35 mouse cellular contexts compared by ENCODE assay signal in genomic region chr10:6988555-6988954, GRCm38 (mm10).
DNase-seq lines count a peak whose midpoint lies in the region; ATAC-seq lines count a peak whose summit lies in the region.
"Had no signal": no experiment of that assay in that cellular context is flagged by ENCODE, and none has a peak within 500 bp of the region (broad histone marks: within the 10 kb centered on the region; RNA-seq: fewer than 3 reads in every experiment).

No protein-coding gene starts in this region.

- no peaks in the 10 kb centered on the region for H3K36me3 ChIP-seq in forebrain, embryonic 13.5 days (ENCODE audit: poor library complexity, severe bottlenecking)
- no peaks in the 10 kb centered on the region for H3K36me3 ChIP-seq in hindbrain, embryonic 14.5 days (replicated peaks; ENCODE audit: control insufficient read depth, insufficient read depth)
- H3K36me3 ChIP-seq: G1E; heart, embryonic 12.5 days; hindbrain, embryonic 13.5 days; limb, embryonic 10.5 days; limb, embryonic 15.5 days; liver, embryonic 13.5 days; midbrain, embryonic 13.5 days; neural tube, embryonic 12.5 days had no signal

- H3K27me3 ChIP-seq in forebrain, embryonic 13.5 days, result no peaks in the 10 kb centered on the region
- H3K27me3 ChIP-seq in hindbrain, embryonic 14.5 days (ENCODE audit: control insufficient read depth, insufficient read depth, low read length), result no peaks in the 10 kb centered on the region
- H3K27me3 ChIP-seq: heart, embryonic 12.5 days; hindbrain, embryonic 13.5 days; limb, embryonic 15.5 days; liver, embryonic 13.5 days; midbrain, embryonic 13.5 days; neural tube, embryonic 12.5 days; Patski had no signal

- H3K9me3 ChIP-seq in forebrain, embryonic 13.5 days (replicated peaks), result no peaks in the 10 kb centered on the region
- H3K9me3 ChIP-seq in hindbrain, embryonic 14.5 days (ENCODE audit: control insufficient read depth, low read length), result no peaks in the 10 kb centered on the region
- H3K9me3 ChIP-seq: G1E; heart, embryonic 12.5 days; hindbrain, embryonic 13.5 days; limb, embryonic 10.5 days; limb, embryonic 15.5 days; liver, embryonic 13.5 days; midbrain, embryonic 13.5 days; neural tube, embryonic 12.5 days had no signal

- no peak overlapping the region for H3K9ac ChIP-seq in forebrain, embryonic 13.5 days
- H3K9ac ChIP-seq in hindbrain, embryonic 14.5 days, result no peak overlapping the region
- H3K9ac ChIP-seq: forebrain, postnatal 0 days; heart, embryonic 12.5 days; hindbrain, embryonic 13.5 days; limb, embryonic 15.5 days; liver, embryonic 13.5 days; midbrain, embryonic 13.5 days; neural tube, embryonic 12.5 days had no signal

- H3K4me3 ChIP-seq in forebrain, embryonic 13.5 days, result no peak overlapping the region
- H3K4me3 ChIP-seq in hindbrain, embryonic 14.5 days (replicated peaks; ENCODE audit: low read length), result no peak overlapping the region
- H3K4me3 ChIP-seq: erythroblast, embryonic 14.5 days; heart, embryonic 12.5 days; hindbrain, embryonic 13.5 days; limb, embryonic 10.5 days; limb, embryonic 15.5 days; liver, embryonic 13.5 days; midbrain, embryonic 13.5 days; neural tube, embryonic 12.5 days had no signal

- no peak overlapping the region for H3K27ac ChIP-seq in forebrain, embryonic 13.5 days
- H3K27ac ChIP-seq in hindbrain, embryonic 14.5 days, result no peak overlapping the region
- H3K27ac ChIP-seq: hindbrain, embryonic 13.5 days; kidney, postnatal 0 days; limb, embryonic 10.5 days; limb, embryonic 15.5 days; liver, embryonic 13.5 days; midbrain, embryonic 13.5 days; neural tube, embryonic 12.5 days had no signal

- DNase-seq in thymus, postnatal 0 days (ENCODE audit: low spot score), result peak; percentile 46
- no peak for DNase-seq in thymus, adult 18-20 months
- peak; percentile 51 for DNase-seq in T-cell, adult 2 months (ENCODE audit: low spot score)
- no peak for DNase-seq in hindbrain, embryonic 14.5 days (ENCODE audit: low spot score)
- no peak for DNase-seq in ovary, postnatal 36 days (ENCODE audit: low spot score)
- DNase-seq: adrenal gland, adult 2 months; adrenal gland, postnatal 36 days; cerebellum, adult 18-20 months; cerebellum, postnatal 10 days; forebrain, postnatal 0 days; gastrocnemius, postnatal 10 days; heart, adult 11 months; heart, postnatal 4 days; kidney, adult 18-20 months; kidney, postnatal 4 days; layer of hippocampus, adult 9-11 months; liver, embryonic 13.5 days; lung, adult 18-20 months; lung, postnatal 4 days; retina, postnatal 1 day; right cerebral cortex, postnatal 14 days; thymus, postnatal 14 days had no signal

- no peaks in the 10 kb centered on the region for H3K4me1 ChIP-seq in forebrain, embryonic 13.5 days
- no peaks in the 10 kb centered on the region for H3K4me1 ChIP-seq in hindbrain, embryonic 14.5 days (replicated peaks; ENCODE audit: control insufficient read depth, insufficient read depth, low read length)
- H3K4me1 ChIP-seq: heart, embryonic 12.5 days; hindbrain, embryonic 13.5 days; limb, embryonic 10.5 days; liver, embryonic 13.5 days; midbrain, embryonic 13.5 days; neural tube, embryonic 12.5 days had no signal

- ATAC-seq in inflammation-experienced regulatory T-cells, adult 6 months, result peak; percentile 72
- 0 out of 2 replicates have a peak, but pooled peaks have one; percentile 18 for ATAC-seq in neutrophil, adult 5-6 weeks (ENCODE audit: extremely low read depth, insufficient number of reproducible peaks, low FRiP score, poor library complexity, severe bottlenecking)
- ATAC-seq in forebrain, embryonic 13.5 days, result no peak
- no peak for ATAC-seq in hindbrain, embryonic 14.5 days (ENCODE audit: low FRiP score)
- ATAC-seq: forebrain, postnatal 0 days; midbrain, embryonic 13.5 days; Patski had no signal

- H3K4me2 ChIP-seq in forebrain, embryonic 13.5 days, result no peak overlapping the region
- H3K4me2 ChIP-seq in hindbrain, embryonic 14.5 days (replicated peaks), result no peak overlapping the region
- H3K4me2 ChIP-seq: heart, embryonic 12.5 days; hindbrain, embryonic 13.5 days; limb, embryonic 15.5 days; liver, embryonic 13.5 days; midbrain, embryonic 13.5 days; neural tube, embryonic 12.5 days had no signal

- WGBS in forebrain, embryonic 13.5 days, result 84% methylated on average over 1 of the region's 1 CpGs
- 79% methylated on average over 1 of the region's 1 CpGs for WGBS in hindbrain, embryonic 14.5 days

Comparison
In these comparisons a context has a peak if more than half of its experiments do, and no peak if none do; other contexts are left out.
1. DNase-seq: peak in thymus, postnatal 0 days (single experiment) and T-cell, adult 2 months (single experiment); none in thymus, adult 18-20 months (0 of 2), hindbrain, embryonic 14.5 days (single experiment) and ovary, postnatal 36 days (single experiment).
2. ATAC-seq: peak in inflammation-experienced regulatory T-cells, adult 6 months (single experiment) and neutrophil, adult 5-6 weeks (single experiment); none in forebrain, embryonic 13.5 days (single experiment) and hindbrain, embryonic 14.5 days (single experiment).